Mouse (Mus musculus) MEL (cell line): ENCODE results near the gene Pcnx2. TPM values are rescaled to one million over a fixed set of nuclear protein-coding genes. Genes with fewer than 3 reads are reported as not detected.

Experiments used
- DNase-seq: peaks from one replicate; pipeline ENCODE4 v3.0.0; 2011; ENCODE audit warnings: low read depth, low spot score
- H3K27ac ChIP-seq: 2 replicates; pipeline ENCODE4 v1.5.1; 2012; ENCODE audit warnings: low read depth, mild to moderate bottlenecking, control low read depth, low read length, moderate library complexity; ENCODE audit not compliant: control insufficient read depth
- H3K27me3 ChIP-seq, 2 experiments: fragments of 150-350 bp in 1 of 2; sonication (generic) in 1 of 2; 2 replicates each; pipeline ENCODE4 v1.6.1; 2012; ENCODE audit warnings: low read length in 2 of 2, mild to moderate bottlenecking in 2 of 2, improper control_type of control experiment in 1 of 2, moderate library complexity in 1 of 2; ENCODE audit not compliant: insufficient read depth in 2 of 2, control insufficient read depth in 1 of 2
- H3K36me3 ChIP-seq, 2 experiments: 2 replicates each; pipeline ENCODE4 v1.6.1; 2012 to 2014; ENCODE audit warnings: low read length in 2 of 2, improper control_type of control experiment in 1 of 2, inconsistent platforms in 1 of 2, mild to moderate bottlenecking in 1 of 2; ENCODE audit not compliant: insufficient read depth in 2 of 2, control insufficient read depth in 1 of 2
- H3K4me1 ChIP-seq, 2 experiments: fragments of 150-350 bp in 1 of 2; sonication (generic) in 1 of 2; 2 replicates each; pipeline ENCODE4 v1.6.1; 2012; ENCODE audit warnings: low read length in 2 of 2, improper control_type of control experiment in 1 of 2, mild to moderate bottlenecking in 1 of 2; ENCODE audit not compliant: insufficient read depth in 2 of 2, control insufficient read depth in 1 of 2
- H3K4me3 ChIP-seq, 2 experiments: fragments of 150-350 bp in 1 of 2; sonication (generic) in 1 of 2; 2 replicates each; pipeline ENCODE4 v1.5.1; 2012; ENCODE audit warnings: low read depth in 2 of 2, low read length in 2 of 2, mild to moderate bottlenecking in 2 of 2, moderate library complexity in 2 of 2, control low read depth in 1 of 2, improper control_type of control experiment in 1 of 2; ENCODE audit not compliant: control insufficient read depth in 1 of 2, insufficient read depth in 1 of 2
- H3K79me2 ChIP-seq: 2 replicates; pipeline ENCODE4 v1.6.1; 2012; ENCODE audit warnings: mild to moderate bottlenecking, low read length, moderate library complexity; ENCODE audit not compliant: control insufficient read depth, poor library complexity, insufficient read depth
- H3K9ac ChIP-seq: 2 replicates; pipeline ENCODE4 v1.6.1; 2012; ENCODE audit warnings: low read depth, mild to moderate bottlenecking, control low read depth, low read length, moderate library complexity; ENCODE audit not compliant: control insufficient read depth, poor library complexity, severe bottlenecking
- H3K9me3 ChIP-seq: fragments of 150-350 bp; sonication (generic); replicated peaks from 2 replicates; pipeline ENCODE4 v1.6.1; 2012; ENCODE audit warnings: mild to moderate bottlenecking, low read length, improper control_type of control experiment, moderate library complexity; ENCODE audit not compliant: insufficient read depth
- BHLHE40 ChIP-seq: IDR thresholded peaks from 2 replicates; pipeline ENCODE4 v1.6.1; 2012; ENCODE audit warnings: low read depth, mild to moderate bottlenecking, inconsistent platforms, low read length, improper control_type of control experiment, borderline replicate concordance
- CHD2 ChIP-seq: IDR thresholded peaks from 2 replicates; pipeline ENCODE4 v1.6.1; 2011; ENCODE audit warnings: low read length, improper control_type of control experiment
- CTCF ChIP-seq, 3 experiments: IDR thresholded peaks in 2 of 3; conservative IDR thresholded peaks in 1 of 3; 2 replicates each; pipeline ENCODE4 v1.5.1; 2011 to 2012; ENCODE audit warnings: low read length in 3 of 3, low read depth in 2 of 3, mild to moderate bottlenecking in 2 of 3, improper control_type of control experiment in 1 of 3, inconsistent platforms in 1 of 3, mixed read lengths in 1 of 3, moderate library complexity in 1 of 3; ENCODE audit not compliant: control insufficient read depth in 1 of 3, insufficient read depth in 1 of 3, poor library complexity in 1 of 3, severe bottlenecking in 1 of 3
- EP300 ChIP-seq, 2 experiments: IDR thresholded peaks; 2 replicates each; pipeline ENCODE4 v1.6.1; 2011; ENCODE audit warnings: improper control_type of control experiment in 2 of 2, low read length in 2 of 2, low read depth in 1 of 2, mild to moderate bottlenecking in 1 of 2
- ETS1 ChIP-seq: IDR thresholded peaks from 2 replicates; pipeline ENCODE4 v1.6.1; 2012; ENCODE audit warnings: low read depth, mild to moderate bottlenecking, inconsistent platforms, low read length, improper control_type of control experiment, moderate library complexity
- GABPA ChIP-seq: IDR thresholded peaks from 2 replicates; pipeline ENCODE4 v1.6.1; 2012; ENCODE audit warnings: low read depth, mild to moderate bottlenecking, inconsistent platforms, low read length, improper control_type of control experiment, moderate library complexity
- JUND ChIP-seq: IDR thresholded peaks from 2 replicates; pipeline ENCODE4 v1.6.1; 2011; ENCODE audit warnings: low read depth, mild to moderate bottlenecking, improper control_type of control experiment, low read length
- MAX ChIP-seq: IDR thresholded peaks from 2 replicates; pipeline ENCODE4 v1.6.1; 2011; ENCODE audit warnings: low read length, improper control_type of control experiment
- MAZ ChIP-seq: IDR thresholded peaks from 2 replicates; pipeline ENCODE4 v1.6.1; 2012; ENCODE audit warnings: low read depth, mild to moderate bottlenecking, inconsistent platforms, low read length, improper control_type of control experiment
- MEF2A ChIP-seq: IDR thresholded peaks from 2 replicates; pipeline ENCODE4 v1.6.1; 2014; ENCODE audit warnings: low read depth, mild to moderate bottlenecking, inconsistent platforms, low read length, improper control_type of control experiment; ENCODE audit not compliant: poor library complexity, insufficient replicate concordance, severe bottlenecking; ENCODE audit errors: extremely low read depth
- NRF1 ChIP-seq: IDR thresholded peaks from 2 replicates; pipeline ENCODE4 v1.6.1; 2014; ENCODE audit warnings: low read depth, mild to moderate bottlenecking, inconsistent platforms, low read length, improper control_type of control experiment, moderate library complexity; ENCODE audit not compliant: poor library complexity, insufficient read depth, severe bottlenecking
- POLR2AphosphoS5 ChIP-seq: IDR thresholded peaks from 2 replicates; pipeline ENCODE4 v1.6.1; 2012; ENCODE audit warnings: low read depth, borderline replicate concordance, mild to moderate bottlenecking, inconsistent platforms, low read length, moderate library complexity, mixed read lengths
- RCOR1 ChIP-seq: IDR thresholded peaks from 2 replicates; pipeline ENCODE4 v1.6.1; 2012; ENCODE audit warnings: low read depth, mild to moderate bottlenecking, inconsistent platforms, low read length, improper control_type of control experiment
- SIN3A ChIP-seq: IDR thresholded peaks from 2 replicates; pipeline ENCODE4 v1.6.1; 2012; ENCODE audit warnings: low read length, improper control_type of control experiment, inconsistent platforms
- SMC3 ChIP-seq: IDR thresholded peaks from 2 replicates; pipeline ENCODE4 v1.6.1; 2011; ENCODE audit warnings: low read depth, low read length, improper control_type of control experiment
- TBP ChIP-seq: IDR thresholded peaks from 2 replicates; pipeline ENCODE4 v1.8.0; 2011; ENCODE audit warnings: low read depth, low read length, improper control_type of control experiment
- TCF12 ChIP-seq: IDR thresholded peaks from 2 replicates; pipeline ENCODE4 v1.6.1; 2014; ENCODE audit warnings: low read depth, mild to moderate bottlenecking, inconsistent platforms, low read length, improper control_type of control experiment, moderate library complexity
- UBTF ChIP-seq: IDR thresholded peaks from 2 replicates; pipeline ENCODE4 v1.6.1; 2012; ENCODE audit warnings: low read depth, mild to moderate bottlenecking, inconsistent platforms, low read length, improper control_type of control experiment, moderate library complexity, borderline replicate concordance; ENCODE audit not compliant: insufficient read depth
- USF1 ChIP-seq: IDR thresholded peaks from 2 replicates; pipeline ENCODE4 v1.6.1; 2014; ENCODE audit warnings: low read depth, mild to moderate bottlenecking, inconsistent platforms, low read length, improper control_type of control experiment, moderate library complexity
- ZC3H11A ChIP-seq: IDR thresholded peaks from 2 replicates; pipeline ENCODE4 v1.6.1; 2012; ENCODE audit warnings: low read depth, mild to moderate bottlenecking, inconsistent platforms, low read length, improper control_type of control experiment
- ZNF384 ChIP-seq: IDR thresholded peaks from 2 replicates; pipeline ENCODE4 v1.6.1; 2012; ENCODE audit warnings: low read depth, mild to moderate bottlenecking, inconsistent platforms, low read length, improper control_type of control experiment
- polyA plus RNA-seq, 2 experiments: library from polyadenylated mRNA; stranded (reverse) in 1 of 2; unstranded in 1 of 2; fragments of >175 nt in 1 of 2; fragments of >200 nt in 1 of 2; gene quantifications; 2 replicates each; pipeline versions ENCODE4 v1.2.1 to v1.2.4; 2012; ENCODE audit warnings: low replicate concordance in 2 of 2, low read depth in 1 of 2; ENCODE audit not compliant: insufficient read length in 2 of 2, insufficient read depth in 1 of 2, missing spikeins in 1 of 2
- total RNA-seq: library from RNA; depleted of rRNA; stranded (reverse); fragments of 300-350 nt; gene quantifications from 2 replicates; pipeline ENCODE4 v1.2.3, GENCODE M21; 2012

Pcnx2 gene
- total and polyA plus RNA-seq, 3 experiments: 0.04 TPM; not detected in 2

DNA sequence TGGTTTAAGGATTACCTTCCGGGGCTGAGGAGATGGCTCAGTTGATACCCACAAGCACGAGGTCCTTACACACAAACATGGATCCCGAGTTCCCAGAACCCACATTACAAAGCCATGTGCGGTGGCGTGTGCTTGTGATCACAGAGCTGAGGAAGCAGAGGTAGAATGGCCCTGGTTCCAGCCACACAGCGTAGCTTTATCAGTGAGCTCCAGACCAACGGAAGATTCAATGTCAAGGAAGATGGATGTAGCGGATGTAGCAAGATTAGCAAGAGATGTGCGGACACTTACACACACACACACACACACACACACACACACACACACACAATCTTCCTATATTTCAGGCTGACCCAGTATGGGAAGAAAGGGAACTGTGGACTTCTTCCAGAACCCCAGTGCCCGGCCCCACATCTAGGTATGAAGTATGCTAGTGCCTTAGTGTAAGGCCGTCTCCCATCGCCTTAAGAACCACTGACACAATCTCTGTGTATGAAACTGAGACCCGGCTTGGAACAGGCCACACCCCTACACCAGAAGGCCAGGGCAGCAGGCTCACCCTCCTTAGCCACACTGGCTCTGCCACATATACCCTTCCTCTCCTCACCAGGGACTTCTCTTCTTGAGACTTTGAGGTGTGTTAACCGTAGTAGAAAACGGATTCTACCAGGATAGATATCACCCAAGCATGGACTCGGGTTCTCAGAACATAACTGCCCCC lies 134.9 kb downstream of the Pcnx2 start:
- no peaks in the 10 kb centered on the region for H3K9me3 ChIP-seq
- H3K27me3 ChIP-seq: no peaks in the 10 kb centered on the region
- no peak for DNase-seq
- H3K36me3 ChIP-seq: no peaks in the 10 kb centered on the region
- no peaks in the 10 kb centered on the region for H3K79me2 ChIP-seq
- H3K4me1 ChIP-seq: no peaks in the 10 kb centered on the region
- no peak overlapping the region for H3K4me3 ChIP-seq
- no peak overlapping the region for H3K27ac ChIP-seq
- no peak for TF ChIP-seq TBP
- TF ChIP-seq MAX: no peak
- TF ChIP-seq USF1: no peak
- no peak for TF ChIP-seq GABPA
- no peak for TF ChIP-seq UBTF
- no peak for TF ChIP-seq ZNF384
- no peak for TF ChIP-seq MAZ
- TF ChIP-seq SMC3: no peak
- no peak for TF ChIP-seq ZC3H11A
- TF ChIP-seq EP300 (IDR thresholded peaks at IDR 0.05; ENCODE audit: low read depth in 1 of 2, low read length in 2 of 2): no peak
- TF ChIP-seq TCF12: no peak
- no peak for TF ChIP-seq CTCF (IDR thresholded peaks at IDR 0.05 in 2 of 3, conservative IDR thresholded peaks at IDR 0.05 in 1 of 3; ENCODE audit: control insufficient read depth in 1 of 3, insufficient read depth in 1 of 3, low read depth in 2 of 3, low read length in 3 of 3, poor library complexity in 1 of 3, severe bottlenecking in 1 of 3)
- TF ChIP-seq CHD2: no peak
- no peak for TF ChIP-seq SIN3A
- no peak for TF ChIP-seq RCOR1
- TF ChIP-seq NRF1: no peak
- TF ChIP-seq ETS1: no peak
- TF ChIP-seq BHLHE40: no peak
- no peak for TF ChIP-seq POLR2AphosphoS5
- no peak for TF ChIP-seq MEF2A
- TF ChIP-seq, all 39 proteins: peak for 0
- H3K9ac ChIP-seq: no peak overlapping the region

DNA sequence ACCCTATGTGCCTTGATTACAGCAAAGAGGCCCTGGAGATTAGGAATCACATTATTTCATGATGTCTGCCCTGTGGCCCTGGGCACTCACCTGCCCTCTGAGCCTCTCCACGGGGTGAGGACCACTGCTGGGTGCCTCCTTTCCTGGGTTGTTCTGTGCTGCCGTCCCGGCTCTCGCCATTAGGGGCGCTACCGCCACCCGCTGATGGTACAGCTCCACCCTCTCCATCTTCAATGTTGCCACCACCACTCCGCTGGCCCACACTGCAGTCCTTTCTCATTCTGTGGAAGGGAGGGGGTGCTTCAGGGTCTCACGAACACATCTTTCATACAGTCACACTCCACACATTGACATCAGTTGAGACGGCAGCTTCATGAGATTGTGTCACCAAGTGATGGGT lies 139.1 kb downstream of the Pcnx2 start:
- Histone ChIP-seq H3K9me3 (no peaks in the 10 kb centered on the region), H3K79me2 (no peaks in the 10 kb centered on the region), H3K4me1 (no peaks in the 10 kb centered on the region), H3K36me3 (no peaks in the 10 kb centered on the region), H3K9ac (no peak overlapping the region), H3K27me3 (no peaks in the 10 kb centered on the region), H3K4me3 (no peak overlapping the region), H3K27ac (no peak overlapping the region)
- DNase-seq: no peak
- TF ChIP-seq JUND: no peak
- peak in 1 of 3 experiments; percentile 14; a peak in 1 of 6 replicates for TF ChIP-seq CTCF (IDR thresholded peaks at IDR 0.05 in 2 of 3, conservative IDR thresholded peaks at IDR 0.05 in 1 of 3; ENCODE audit: control insufficient read depth in 1 of 3, insufficient read depth in 1 of 3, low read depth in 2 of 3, low read length in 3 of 3, poor library complexity in 1 of 3, severe bottlenecking in 1 of 3)
- TF ChIP-seq EP300 (IDR thresholded peaks at IDR 0.05; ENCODE audit: low read depth in 1 of 2, low read length in 2 of 2): no peak
